Mouse (Mus musculus) forebrain, postnatal 0 days (tissue): ENCODE results near the gene Fhdc1. TPM values are rescaled to one million over a fixed set of nuclear protein-coding genes. Genes with fewer than 3 reads are reported as not detected.

Experiments used
- ATAC-seq: fragments of 200-750 bp; cut with Nextera tagmentation; 2 replicates; pipeline ENCODE4 v1.8.0; 2017; ENCODE audit warnings: mild to moderate bottlenecking, moderate library complexity
- DNase-seq: peaks from one replicate; pipeline ENCODE4 v3.0.0-alpha.2; 2015
- H3K27ac ChIP-seq: fragments of 300-500 bp; sonication (generic); 2 replicates; pipeline ENCODE4 v1.5.1; 2014; ENCODE audit warnings: low read depth, mild to moderate bottlenecking, antibody characterized with exemption, low read length, moderate library complexity, mixed read lengths
- H3K27me3 ChIP-seq: fragments of 300-500 bp; sonication (generic); 2 replicates; pipeline ENCODE4 v1.6.1; 2014; ENCODE audit warnings: mild to moderate bottlenecking, low read length, mixed read lengths; ENCODE audit not compliant: insufficient read depth
- H3K36me3 ChIP-seq: fragments of 300-500 bp; sonication (generic); 2 replicates; pipeline ENCODE4 v1.6.1; 2014; ENCODE audit warnings: mild to moderate bottlenecking, moderate library complexity; ENCODE audit not compliant: insufficient read depth
- H3K4me1 ChIP-seq: fragments of 300-500 bp; sonication (generic); 2 replicates; pipeline ENCODE4 v1.6.1; 2014; ENCODE audit warnings: antibody characterized with exemption; ENCODE audit not compliant: insufficient read depth
- H3K4me2 ChIP-seq: fragments of 300-500 bp; sonication (generic); 2 replicates; pipeline ENCODE4 v1.6.1; 2014; ENCODE audit warnings: low read depth, mild to moderate bottlenecking, moderate library complexity
- H3K4me3 ChIP-seq: fragments of 300-500 bp; sonication (generic); 2 replicates; pipeline ENCODE4 v1.5.1; 2014; ENCODE audit warnings: low read depth, low read length, mixed read lengths
- H3K9ac ChIP-seq: fragments of 300-500 bp; sonication (generic); 2 replicates; pipeline ENCODE4 v1.6.1; 2014; ENCODE audit warnings: mild to moderate bottlenecking
- H3K9me3 ChIP-seq: fragments of 300-500 bp; sonication (generic); 2 replicates; pipeline ENCODE4 v1.6.1; 2016; ENCODE audit warnings: low read length
- CTCF ChIP-seq: sonication (generic); IDR thresholded peaks from 2 replicates; pipeline ENCODE4 v1.5.1; 2016; ENCODE audit warnings: antibody characterized with exemption, control low read depth, low read depth
- WGBS: fragments of 180-500 bp; shearing (Covaris S2); extraction: QIAGEN DNeasy Blood & Tissue Kit; methylation state at CpG from one replicate; pipeline ENCODE4 v1.1.7; 2014; 5-methylcytosine and 5-hydroxymethylcytosine counted together
- polyA plus RNA-seq: library from polyadenylated mRNA; unstranded; fragments of >200 nt; fragmentation: Nextera tagmentation; extraction: Ambion mirVana; gene quantifications from 2 replicates; pipeline ENCODE4 v1.2.1, GENCODE M21; 2015
- total RNA-seq: library from RNA; depleted of rRNA; stranded (reverse); fragments of >200 nt; gene quantifications from 2 replicates; pipeline ENCODE4 v1.2.3, GENCODE M21; 2014

The Fhdc1 gene
- total and polyA plus RNA-seq, 2 experiments from 2014 or later = 1.7 to 3.7 TPM

- WGBS = 74% methylated on average over 6 of the region's 6 CpGs
- Histone ChIP-seq H3K36me3 (no peaks in the 10 kb centered on the region), H3K4me1 (0 out of 2 replicates have a peak, but pooled peaks cover 18% of the 10 kb centered on the region), H3K27me3 (peaks cover 19% of the 10 kb centered on the region), H3K9me3 (no peaks in the 10 kb centered on the region), H3K4me2 (no peak overlapping the region), H3K4me3 (no peak overlapping the region), H3K9ac (no peak overlapping the region), H3K27ac (no peak overlapping the region)
- ATAC-seq = no peak
- DNase-seq = no peak
- no peak for TF ChIP-seq CTCF
These were observed 1.9 kb upstream of the Fhdc1 start for GRCm38 (mm10) chr3:84482121-84482520.

DNA sequence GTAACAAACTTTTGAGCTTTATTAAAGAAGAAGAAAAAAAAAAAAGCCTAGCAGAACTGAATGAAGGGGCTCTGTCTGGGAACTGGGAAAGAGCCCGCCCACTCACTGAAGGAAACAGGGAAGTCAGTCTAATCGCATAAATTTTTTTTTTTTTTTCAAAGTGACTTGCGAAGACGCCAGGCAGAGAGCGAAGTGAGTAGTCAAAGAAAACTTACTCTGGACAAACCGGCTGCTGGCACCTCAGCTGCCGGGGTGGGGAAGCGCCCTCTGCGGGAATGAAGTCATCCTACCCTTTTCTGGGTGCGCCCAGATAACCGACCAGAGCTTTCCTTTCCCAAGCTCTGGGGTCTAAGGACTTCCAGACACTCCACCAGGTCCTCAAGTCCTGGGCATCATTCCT is 875 bp upstream of the Fhdc1 start:
- ATAC-seq (no peak), DNase-seq (peak; percentile 31)
- H3K27me3 ChIP-seq = peaks cover 22% of the 10 kb centered on the region
- no peak overlapping the region for H3K27ac ChIP-seq
- peak overlapping the region; percentile 98 for H3K4me2 ChIP-seq
- H3K4me1 ChIP-seq = 0 out of 2 replicates have a peak, but pooled peaks cover 18% of the 10 kb centered on the region
- 6% methylated on average over 11 of the region's 11 CpGs for WGBS
- no peak overlapping the region for H3K9ac ChIP-seq
- H3K36me3 ChIP-seq = no peaks in the 10 kb centered on the region
- TF ChIP-seq CTCF = peak; percentile 55
- peak overlapping the region; percentile 70 for H3K4me3 ChIP-seq
- H3K9me3 ChIP-seq = no peaks in the 10 kb centered on the region

DNA sequence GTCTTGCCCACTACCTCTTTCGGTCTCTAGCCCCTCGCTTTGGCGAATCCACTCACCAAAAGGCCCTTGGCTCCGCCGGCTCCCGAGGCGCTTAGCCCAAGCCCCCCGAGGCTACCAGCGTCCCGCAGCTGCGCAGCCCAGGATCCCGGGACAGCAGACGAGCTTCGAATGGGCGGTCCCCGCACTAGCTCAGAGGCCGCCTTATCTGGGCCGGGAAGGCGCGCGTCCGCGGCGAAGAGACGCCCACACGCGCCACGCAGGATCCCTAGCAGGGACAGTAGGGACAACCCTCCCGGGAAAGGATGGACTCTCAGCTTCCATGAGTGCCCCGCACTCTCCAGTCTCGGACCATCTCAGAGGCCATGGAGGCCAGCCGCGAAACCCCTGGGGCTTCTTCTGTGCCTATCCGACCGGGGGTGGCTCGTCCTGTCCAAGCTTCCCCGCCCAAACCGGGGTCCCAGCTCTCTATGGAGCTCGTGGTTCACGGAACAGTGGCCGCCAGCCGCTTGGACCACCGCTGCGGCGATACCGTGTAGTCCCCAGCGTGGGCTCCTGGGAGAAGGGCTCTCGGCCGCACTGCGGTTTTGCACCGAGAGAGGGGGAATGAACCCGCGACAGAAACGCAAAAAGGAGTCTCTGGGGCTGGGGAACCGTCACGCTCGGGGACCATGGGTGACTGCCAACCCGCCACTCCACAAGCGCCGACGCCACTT is 780 bp downstream of the Fhdc1 start:
- no peak for TF ChIP-seq CTCF

GRCm38 (mm10) chr3:84478896-84479292 is 1.3 kb downstream of the Fhdc1 start:
- ATAC-seq (no peak), DNase-seq (peak; percentile 26)
- no peaks in the 10 kb centered on the region for H3K9me3 ChIP-seq
- no peak overlapping the region for H3K27ac ChIP-seq
- 7% methylated on average over 12 of the region's 12 CpGs for WGBS
- no peak for TF ChIP-seq CTCF
- H3K4me2 ChIP-seq = peak overlapping the region; percentile 98
- peaks cover 22% of the 10 kb centered on the region for H3K27me3 ChIP-seq
- H3K36me3 ChIP-seq = no peaks in the 10 kb centered on the region
- peak overlapping the region; percentile 66; the same call in 1 of the 2 replicates for H3K9ac ChIP-seq
- peak overlapping the region; percentile 70 for H3K4me3 ChIP-seq
- H3K4me1 ChIP-seq = 0 out of 2 replicates have a peak, but pooled peaks cover 18% of the 10 kb centered on the region

More for the DNA sequence above, 780 bp downstream of the Fhdc1 start:
- peak overlapping the region; percentile 66 for H3K9ac ChIP-seq
- no peaks in the 10 kb centered on the region for H3K36me3 ChIP-seq
- H3K27me3 ChIP-seq = peaks cover 22% of the 10 kb centered on the region
- no peaks in the 10 kb centered on the region for H3K9me3 ChIP-seq
- H3K4me2 ChIP-seq = peak overlapping the region; percentile 98
- ATAC-seq (peak; percentile 48), DNase-seq (peak; percentile 47)
- peak overlapping the region; percentile 70 for H3K4me3 ChIP-seq
- WGBS = under 1% methylated on average over 61 of the region's 61 CpGs
- no peak overlapping the region for H3K27ac ChIP-seq
- 0 out of 2 replicates have a peak, but pooled peaks cover 18% of the 10 kb centered on the region for H3K4me1 ChIP-seq

GRCm38 (mm10) chr3:84478195-84478594 is 2.0 kb downstream of the Fhdc1 start:
- Histone ChIP-seq H3K4me2 (peak overlapping the region; percentile 98; the same call in 1 of the 2 replicates), H3K27me3 (peaks cover 22% of the 10 kb centered on the region), H3K36me3 (no peaks in the 10 kb centered on the region), H3K4me1 (0 out of 2 replicates have a peak, but pooled peaks cover 18% of the 10 kb centered on the region), H3K9ac (no peak overlapping the region), H3K9me3 (no peaks in the 10 kb centered on the region), H3K27ac (no peak overlapping the region), H3K4me3 (peak overlapping the region; percentile 70; the same call in 1 of the 2 replicates)
- no peak for DNase-seq
- TF ChIP-seq CTCF = no peak
- ATAC-seq = no peak
- 21% methylated on average over 7 of the region's 7 CpGs for WGBS

- no peak for TF ChIP-seq CTCF
- no peak overlapping the region for H3K27ac ChIP-seq
- H3K9ac ChIP-seq = no peak overlapping the region
- H3K4me3 ChIP-seq = no peak overlapping the region
- H3K36me3 ChIP-seq = no peaks in the 10 kb centered on the region
- H3K9me3 ChIP-seq = no peaks in the 10 kb centered on the region
- H3K4me1 ChIP-seq = 0 out of 2 replicates have a peak, but pooled peaks cover 18% of the 10 kb centered on the region
- H3K4me2 ChIP-seq = no peak overlapping the region
- WGBS = 95% methylated on average over 1 of the region's 1 CpGs
- DNase-seq (no peak), ATAC-seq (no peak)
- H3K27me3 ChIP-seq = peaks cover 22% of the 10 kb centered on the region
These were observed 2.7 kb downstream of the Fhdc1 start for GRCm38 (mm10) chr3:84477498-84477897.
